Mouse (Mus musculus) left cerebral cortex, adult 8-10 months (tissue): Measurements from ENCODE around the gene Car8. TPM values are rescaled to one million over a fixed set of nuclear protein-coding genes. Genes with fewer than 3 reads are reported as not detected.

ENCODE experiments used
- microRNA-seq, 2 experiments: library from miRNA; unstranded; fragments of <30 nt; microRNA quantifications; one replicate each; pipeline ENCODE4 v1.2.0; 2022
- total RNA-seq, 4 experiments: library from RNA; stranded (reverse); gene quantifications; 2 replicates each; pipeline ENCODE4 v1.2.4; 2022

Gene Car8
- total RNA-seq, 4 experiments from 2014 or later, result 5.6 to 7.0 (median 6.1) TPM

Small RNAs within 50 kb of the gene (microRNA-seq; reads per million reads assigned to microRNA genes)
- gene Gm25355, result 0 reads per million in 2 experiments
